Mouse (Mus musculus): ENCODE data around the gene Shisa8. TPM values are rescaled to one million over a fixed set of nuclear protein-coding genes. Genes with fewer than 3 reads are reported as not detected.
"Not testable (repeated sequence)": the region's sequence is repeated elsewhere in the genome, so short reads cannot be mapped to it uniquely, and the experiment has no call there.

Shisa8 gene
- total RNA-seq (2014; rRNA removed) (34.7 and 36.0 TPM in 2 replicates), polyA plus RNA-seq (2015; fragmentation: Nextera tagmentation; extraction: Ambion mirVana) (7.5 and 9.2 TPM in 2 replicates)

DNA sequence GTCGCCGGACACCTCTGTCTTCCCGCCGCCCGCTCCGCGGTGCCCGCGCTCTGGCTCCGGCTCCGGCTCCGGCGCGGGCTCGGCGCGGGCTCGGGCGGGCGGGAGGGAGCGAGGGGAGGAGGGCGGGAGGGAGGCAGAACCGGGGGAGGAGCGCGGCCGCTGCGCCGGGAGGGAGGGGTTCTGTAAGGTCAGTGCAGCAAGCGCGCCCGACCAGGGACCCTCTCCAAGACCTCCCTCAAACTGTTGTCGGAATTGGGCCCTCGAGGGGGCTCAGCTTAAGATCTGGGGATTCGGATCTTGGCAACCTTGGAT, at the start of gene Shisa8:
Gene Shisa8 (minus strand): TSS at position 64 of the 312 bp plus-strand sequence.
- ATAC-seq (no peak; the same call in 1 of the 2 replicates), DNase-seq (ENCODE audit: low spot score) (no peak)
- peak within 1 kb of the TSS; percentile 66 for H3K4me2 ChIP-seq (ENCODE audit: low read depth, low read length)
- no peak for TF ChIP-seq CTCF (IDR thresholded peaks at IDR 0.05; ENCODE audit: low read depth)
- 0% methylated on average over 26 of the region's 34 CpGs for WGBS
- H3K27me3 ChIP-seq (ENCODE audit: insufficient read depth, low read length): peaks cover 30% of the 10 kb centered on the region
- H3K4me1 ChIP-seq (ENCODE audit: insufficient read depth, low read length): peaks cover 11% of the 10 kb centered on the region; the same call in 1 of the 2 replicates
- peak within 1 kb of the TSS; percentile 47 for H3K9ac ChIP-seq (replicated peaks; ENCODE audit: low read length)
- H3K4me3 ChIP-seq (ENCODE audit: low read length): peak within 1 kb of the TSS; percentile 47
- no peak within 1 kb of the TSS for H3K27ac ChIP-seq
- H3K9me3 ChIP-seq (ENCODE audit: low read length): no peaks in the 10 kb centered on the region
- H3K36me3 ChIP-seq (ENCODE audit: insufficient read depth, low read length): no peaks in the 10 kb centered on the region

DNA sequence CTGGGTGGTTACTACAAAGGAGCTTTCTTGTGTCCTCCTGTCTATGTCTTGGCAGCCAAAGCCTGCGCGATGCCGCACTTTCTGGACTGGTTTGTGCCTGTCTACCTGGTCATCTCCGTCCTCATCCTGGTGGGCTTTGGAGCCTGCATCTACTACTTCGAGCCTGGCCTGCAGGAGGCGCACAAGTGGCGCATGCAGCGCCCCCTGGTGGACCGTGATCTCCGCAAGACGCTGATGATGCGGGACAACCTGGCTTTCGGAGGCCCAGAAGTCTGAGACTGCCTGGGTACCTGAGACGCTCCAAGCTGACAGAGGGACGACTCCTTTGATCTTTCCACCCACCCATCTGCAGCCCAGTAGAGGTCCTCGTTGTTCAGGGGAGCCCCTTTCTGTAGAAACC, 46.9 kb upstream of the Shisa8 start:
- peak; percentile 99 for TF ChIP-seq CTCF (IDR thresholded peaks at IDR 0.05; ENCODE audit: low read depth)
- DNase-seq (ENCODE audit: low spot score): peak; percentile 84
- peaks cover 15% of the 10 kb centered on the region; the same call in 1 of the 2 replicates for H3K4me1 ChIP-seq (ENCODE audit: insufficient read depth, low read length)
- no peaks in the 10 kb centered on the region for H3K9me3 ChIP-seq (ENCODE audit: low read length)
- H3K27me3 ChIP-seq (ENCODE audit: insufficient read depth, low read length): no peaks in the 10 kb centered on the region
- no peak overlapping the region for H3K9ac ChIP-seq (replicated peaks; ENCODE audit: low read length)
- no peak for ATAC-seq
- no peak overlapping the region for H3K4me3 ChIP-seq (ENCODE audit: low read length)
- WGBS: 14% methylated on average over 16 of the region's 16 CpGs
- H3K36me3 ChIP-seq (ENCODE audit: insufficient read depth, low read length): no peaks in the 10 kb centered on the region
- H3K27ac ChIP-seq: no peak overlapping the region
- no peak overlapping the region for H3K4me2 ChIP-seq (ENCODE audit: low read depth, low read length)

DNA sequence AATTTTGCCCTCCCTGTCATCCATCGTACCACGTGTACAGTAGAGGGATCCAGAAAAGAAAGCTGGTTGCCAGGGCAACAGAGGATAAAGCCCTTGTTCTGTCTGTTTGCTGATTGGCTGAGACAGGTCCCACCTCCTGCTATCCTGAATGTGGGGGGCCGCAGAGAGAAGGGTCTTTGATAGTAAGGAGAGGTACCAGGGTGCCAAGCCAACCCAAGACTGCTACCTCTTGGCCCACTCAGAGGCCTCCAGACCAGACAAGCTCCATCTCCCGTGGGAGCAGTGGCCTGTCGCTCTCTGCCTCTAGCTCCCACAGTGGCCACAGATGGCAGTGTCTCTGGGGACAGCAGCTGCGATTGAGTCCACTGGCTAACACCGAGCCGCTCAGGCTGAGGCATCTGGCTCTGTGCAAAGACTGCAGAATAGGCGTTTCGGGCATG, 43.3 kb upstream of the Shisa8 start:
- WGBS: 2% methylated on average over 10 of the region's 10 CpGs
- ATAC-seq: peak; percentile 95
- TF ChIP-seq CTCF (IDR thresholded peaks at IDR 0.05; ENCODE audit: low read depth): peak; percentile 62

DNA sequence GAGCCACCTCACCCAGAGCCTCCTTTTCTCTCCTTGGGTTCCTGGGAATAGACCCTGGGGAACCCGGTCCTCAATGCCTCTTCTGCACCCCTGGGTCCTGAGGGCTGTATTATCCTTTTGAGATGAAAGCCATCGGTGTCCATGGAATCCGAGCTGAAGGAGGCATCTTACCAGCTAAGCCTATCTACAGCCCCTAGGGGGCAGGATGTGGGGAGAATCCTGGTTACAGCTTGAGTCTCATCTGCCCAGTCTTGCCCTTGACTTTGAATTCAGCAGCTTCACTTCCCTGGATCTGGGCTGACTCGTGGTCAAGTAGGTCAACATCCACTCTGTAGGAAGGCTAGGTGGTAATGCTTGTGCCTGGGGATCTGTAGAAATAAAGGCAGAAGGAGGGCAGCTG, 42.6 kb upstream of the Shisa8 start:
- ATAC-seq (peak; percentile 6; the same call in 1 of the 2 replicates), DNase-seq (ENCODE audit: low spot score) (peak; percentile 64)
- no peaks in the 10 kb centered on the region for H3K27me3 ChIP-seq (ENCODE audit: insufficient read depth, low read length)
- H3K9me3 ChIP-seq (ENCODE audit: low read length): no peaks in the 10 kb centered on the region
- H3K4me1 ChIP-seq (ENCODE audit: insufficient read depth, low read length): peaks cover 15% of the 10 kb centered on the region; the same call in 1 of the 2 replicates
- WGBS: 43% methylated on average over 4 of the region's 4 CpGs
- no peak overlapping the region for H3K9ac ChIP-seq (replicated peaks; ENCODE audit: low read length)
- H3K4me2 ChIP-seq (ENCODE audit: low read depth, low read length): peak overlapping the region; percentile 57
- H3K4me3 ChIP-seq (ENCODE audit: low read length): peak overlapping the region; percentile 42; the same call in 1 of the 2 replicates
- no peaks in the 10 kb centered on the region for H3K36me3 ChIP-seq (ENCODE audit: insufficient read depth, low read length)
- peak overlapping the region; percentile 87 for H3K27ac ChIP-seq
- peak; percentile 61 for TF ChIP-seq CTCF (IDR thresholded peaks at IDR 0.05; ENCODE audit: low read depth)

More for the DNA sequence above, 43.3 kb upstream of the Shisa8 start:
- H3K9me3 ChIP-seq (ENCODE audit: low read length): no peaks in the 10 kb centered on the region
- no peaks in the 10 kb centered on the region for H3K36me3 ChIP-seq (ENCODE audit: insufficient read depth, low read length)
- peak overlapping the region; percentile 57 for H3K4me2 ChIP-seq (ENCODE audit: low read depth, low read length)
- H3K4me3 ChIP-seq (ENCODE audit: low read length): peak overlapping the region; percentile 42
- H3K4me1 ChIP-seq (ENCODE audit: insufficient read depth, low read length): peaks cover 15% of the 10 kb centered on the region; the same call in 1 of the 2 replicates
- DNase-seq (ENCODE audit: low spot score): peak; percentile 93
- H3K27ac ChIP-seq: peak overlapping the region; percentile 87
- no peaks in the 10 kb centered on the region for H3K27me3 ChIP-seq (ENCODE audit: insufficient read depth, low read length)
- peak overlapping the region; percentile 52 for H3K9ac ChIP-seq (replicated peaks; ENCODE audit: low read length)

DNA sequence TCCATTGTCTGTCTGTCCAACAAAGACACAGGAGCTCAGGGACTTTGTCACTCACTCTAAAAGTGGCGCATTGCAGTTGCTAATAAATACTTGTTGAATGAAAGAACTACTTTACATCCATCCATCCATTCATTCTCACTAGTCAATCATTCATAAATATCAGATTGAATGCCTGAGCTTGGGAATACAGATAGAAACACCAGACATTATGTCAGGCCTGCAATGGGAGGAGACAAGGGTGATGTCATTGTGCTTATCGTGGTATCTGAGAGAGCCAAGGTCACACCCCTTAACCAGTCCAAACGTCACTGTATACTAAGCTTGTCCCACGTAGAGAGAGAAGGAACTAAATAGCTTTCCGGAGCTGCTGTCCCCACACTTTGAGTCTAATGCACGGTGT, 39.5 kb upstream of the Shisa8 start, which contains the start of gene 1500009C09Rik:
Gene 1500009C09Rik (plus strand): TSS at position 301 of the 400 bp plus-strand sequence.
- Histone ChIP-seq H3K4me3 (ENCODE audit: low read length) (no peak within 1 kb of the TSS), H3K4me1 (ENCODE audit: insufficient read depth, low read length) (peaks cover 9% of the 10 kb centered on the region; the same call in 1 of the 2 replicates), H3K9me3 (ENCODE audit: low read length) (no peaks in the 10 kb centered on the region), H3K9ac (replicated peaks; ENCODE audit: low read length) (no peak within 1 kb of the TSS), H3K27ac (no peak within 1 kb of the TSS), H3K27me3 (ENCODE audit: insufficient read depth, low read length) (no peaks in the 10 kb centered on the region), H3K36me3 (ENCODE audit: insufficient read depth, low read length) (no peaks in the 10 kb centered on the region), H3K4me2 (ENCODE audit: low read depth, low read length) (no peak within 1 kb of the TSS)
- no peak for TF ChIP-seq CTCF (IDR thresholded peaks at IDR 0.05; ENCODE audit: low read depth)
- DNase-seq (ENCODE audit: low spot score) (no peak), ATAC-seq (no peak)
- 88% methylated on average over 6 of the region's 6 CpGs for WGBS

DNA sequence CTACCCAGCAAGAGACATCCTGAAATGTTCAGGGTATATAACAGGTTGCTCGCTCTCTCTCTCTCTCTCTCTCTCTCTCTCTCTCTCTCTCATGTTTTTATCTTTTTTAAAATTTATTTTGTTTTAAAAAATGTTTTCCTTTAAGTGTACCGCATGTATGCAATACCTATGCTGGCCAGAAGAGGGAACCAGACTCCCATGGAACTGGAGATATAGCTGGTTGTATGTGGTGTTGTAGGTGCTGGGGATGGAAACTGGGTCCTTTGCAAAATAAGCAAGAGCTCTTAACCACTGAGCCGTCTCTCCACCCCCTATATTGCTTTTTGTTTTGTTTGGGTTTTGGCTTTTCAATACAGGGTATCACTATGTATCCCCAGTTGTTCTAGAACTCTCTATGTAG, 39.0 kb upstream of the Shisa8 start:
- WGBS: 94% methylated on average over 3 of the region's 3 CpGs
- Histone ChIP-seq H3K27me3 (ENCODE audit: insufficient read depth, low read length) (no peaks in the 10 kb centered on the region), H3K9ac (replicated peaks; ENCODE audit: low read length) (no peak overlapping the region), H3K4me3 (ENCODE audit: low read length) (no peak overlapping the region), H3K9me3 (ENCODE audit: low read length) (no peaks in the 10 kb centered on the region), H3K27ac (no peak overlapping the region), H3K4me2 (ENCODE audit: low read depth, low read length) (no peak overlapping the region), H3K4me1 (ENCODE audit: insufficient read depth, low read length) (peaks cover 7% of the 10 kb centered on the region; the same call in 1 of the 2 replicates), H3K36me3 (ENCODE audit: insufficient read depth, low read length) (no peaks in the 10 kb centered on the region)
- no peak for DNase-seq (ENCODE audit: low spot score)
- TF ChIP-seq CTCF (IDR thresholded peaks at IDR 0.05; ENCODE audit: low read depth): peak; percentile 25; the same call in 1 of the 2 replicates
- ATAC-seq: no peak

DNA sequence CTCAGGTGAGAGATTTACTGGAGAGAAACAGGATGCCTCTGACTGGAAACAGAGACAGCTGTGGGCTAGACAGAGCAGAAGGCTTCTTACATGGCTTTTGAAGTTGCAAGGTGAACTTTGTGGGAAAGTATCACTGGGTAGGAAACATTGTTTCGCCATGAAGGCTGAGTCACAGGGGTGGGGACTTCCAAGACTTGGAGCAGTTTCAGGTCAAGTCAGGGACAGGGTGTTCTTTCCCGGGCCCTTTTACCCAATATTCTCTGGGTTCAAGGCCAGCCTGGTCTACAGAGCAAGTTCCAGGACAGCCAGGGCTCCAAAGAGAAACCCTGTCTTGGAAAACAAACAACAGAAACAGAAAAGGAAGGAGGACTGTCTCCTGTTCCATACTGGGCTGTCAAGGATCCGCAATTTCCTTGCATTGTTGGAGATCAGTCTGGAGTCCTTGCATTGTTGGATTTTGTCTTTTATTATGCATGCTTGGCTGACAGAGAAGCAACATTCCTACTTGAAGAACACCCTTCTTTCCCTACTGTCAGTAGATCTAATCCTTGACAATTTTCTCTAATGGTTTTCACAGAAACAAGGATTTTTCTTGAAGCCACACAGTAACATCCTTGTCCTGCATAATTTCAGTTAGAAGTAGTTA, 34.6 kb upstream of the Shisa8 start:
- ATAC-seq (no peak), DNase-seq (ENCODE audit: low spot score) (no peak)
- Histone ChIP-seq H3K4me2 (ENCODE audit: low read depth, low read length) (no peak overlapping the region), H3K4me3 (ENCODE audit: low read length) (no peak overlapping the region), H3K9ac (replicated peaks; ENCODE audit: low read length) (no peak overlapping the region), H3K9me3 (ENCODE audit: low read length) (no peaks in the 10 kb centered on the region), H3K27ac (no peak overlapping the region), H3K4me1 (ENCODE audit: insufficient read depth, low read length) (0 out of 2 replicates have a peak, but pooled peaks cover 3% of the 10 kb centered on the region), H3K27me3 (ENCODE audit: insufficient read depth, low read length) (no peaks in the 10 kb centered on the region), H3K36me3 (ENCODE audit: insufficient read depth, low read length) (no peaks in the 10 kb centered on the region)
- TF ChIP-seq CTCF (IDR thresholded peaks at IDR 0.05; ENCODE audit: low read depth): no peak
- WGBS: 78% methylated on average over 3 of the region's 3 CpGs

DNA sequence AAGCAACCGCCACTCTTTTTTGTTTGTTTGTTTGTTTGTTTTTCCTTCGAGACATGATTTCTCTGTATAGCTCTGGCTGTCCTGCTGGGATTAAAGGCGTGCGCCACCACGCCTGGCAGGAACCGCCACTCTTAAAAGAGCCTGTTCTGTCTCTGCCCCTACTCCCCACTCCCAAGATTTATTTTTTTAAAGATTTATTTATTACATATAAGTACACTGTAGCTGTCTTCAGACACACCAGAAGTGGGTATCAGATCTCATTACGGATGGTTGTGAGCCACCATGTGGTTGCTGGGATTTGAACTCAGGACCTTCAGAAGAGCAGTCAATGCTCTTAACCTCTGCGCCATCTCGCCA, 32.2 kb upstream of the Shisa8 start:
- not testable (repeated sequence) for DNase-seq (ENCODE audit: low spot score); H3K27me3 ChIP-seq (ENCODE audit: insufficient read depth, low read length); H3K9me3 ChIP-seq (ENCODE audit: low read length); H3K4me1 ChIP-seq (ENCODE audit: insufficient read depth, low read length); H3K36me3 ChIP-seq (ENCODE audit: insufficient read depth, low read length); ATAC-seq
- WGBS: 24% methylated on average over 9 of the region's 9 CpGs
- Histone ChIP-seq H3K4me2 (ENCODE audit: low read depth, low read length) (peak overlapping the region; percentile 89), H3K9ac (replicated peaks; ENCODE audit: low read length) (peak overlapping the region; percentile 56; the same call in 1 of the 2 replicates), H3K4me3 (ENCODE audit: low read length) (peak overlapping the region; percentile 72), H3K27ac (peak overlapping the region; percentile 56; the same call in 1 of the 2 replicates)

Data from hindbrain, postnatal 0 days (tissue).